Mouse (Mus musculus): ENCODE measurements around the gene Tet3. TPM values are rescaled to one million over a fixed set of nuclear protein-coding genes. Genes with fewer than 3 reads are reported as not detected.

Gene Tet3
- total RNA-seq, 2 experiments from 2014 or later, result 69.2 to 83.9 TPM

DNA sequence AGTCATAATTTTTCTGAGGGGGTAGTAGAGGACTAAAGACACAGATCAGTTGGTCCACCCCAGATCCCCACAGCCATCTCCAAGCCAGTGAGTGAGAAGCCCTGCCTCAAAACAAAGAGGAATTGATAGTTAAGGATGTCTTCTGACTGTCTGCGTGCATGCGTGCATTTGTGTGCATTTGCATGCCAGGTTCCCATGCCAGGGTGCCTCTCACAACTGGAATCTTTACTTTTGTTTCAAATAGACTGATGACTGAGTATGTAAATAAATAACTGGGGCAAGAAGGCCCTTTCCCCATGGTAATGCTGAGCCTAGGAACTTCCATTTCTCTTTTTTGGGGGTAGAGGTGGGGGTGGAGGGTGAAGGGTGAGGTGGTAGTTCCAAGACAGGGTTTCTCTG, 41.8 kb downstream of the Tet3 start:
- no peak for DNase-seq (ENCODE audit: extremely low spot score in 1 of 2, low spot score in 1 of 2)

DNA sequence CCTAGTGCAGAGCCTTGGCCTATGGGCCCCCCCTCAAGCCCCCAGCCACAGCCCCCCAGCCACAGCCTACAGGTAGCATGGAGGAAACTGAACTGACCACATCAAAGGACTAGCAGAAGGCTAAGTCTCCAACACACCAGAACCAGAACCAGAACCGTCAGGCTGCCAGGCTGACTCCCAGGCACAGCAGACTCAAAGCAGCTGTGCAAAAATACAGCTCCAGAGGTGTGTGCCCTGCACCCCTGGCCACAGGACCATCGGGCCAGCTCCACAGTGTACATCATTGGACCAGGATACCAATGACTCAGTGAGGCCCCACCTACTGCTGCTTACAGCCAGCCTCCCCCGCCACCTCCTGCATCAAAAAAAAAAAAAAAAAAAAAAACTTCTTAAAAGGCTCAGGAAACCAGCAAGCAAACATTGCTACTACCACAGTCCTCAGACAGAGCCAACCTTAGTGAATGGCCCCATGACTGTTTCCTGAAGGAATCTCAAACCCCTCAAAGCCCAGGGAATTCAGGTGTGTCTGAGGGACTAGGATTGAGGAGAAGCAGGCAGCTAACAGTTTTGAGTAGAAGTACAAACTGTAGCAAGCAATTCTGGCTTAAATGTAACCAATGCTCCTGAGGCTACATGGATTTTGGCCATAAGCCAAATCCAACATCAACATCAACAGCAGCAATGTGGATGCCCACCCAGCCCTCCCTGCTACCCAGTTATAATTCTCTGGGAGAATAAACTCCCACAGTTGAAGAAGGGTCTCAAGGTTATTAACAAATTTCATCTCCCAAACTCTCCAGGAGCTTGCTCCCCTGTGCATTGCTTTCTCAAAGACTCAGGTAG, 42.4 kb downstream of the Tet3 start:
- DNase-seq (ENCODE audit: extremely low spot score in 1 of 2, low spot score in 1 of 2), result no peak

DNA sequence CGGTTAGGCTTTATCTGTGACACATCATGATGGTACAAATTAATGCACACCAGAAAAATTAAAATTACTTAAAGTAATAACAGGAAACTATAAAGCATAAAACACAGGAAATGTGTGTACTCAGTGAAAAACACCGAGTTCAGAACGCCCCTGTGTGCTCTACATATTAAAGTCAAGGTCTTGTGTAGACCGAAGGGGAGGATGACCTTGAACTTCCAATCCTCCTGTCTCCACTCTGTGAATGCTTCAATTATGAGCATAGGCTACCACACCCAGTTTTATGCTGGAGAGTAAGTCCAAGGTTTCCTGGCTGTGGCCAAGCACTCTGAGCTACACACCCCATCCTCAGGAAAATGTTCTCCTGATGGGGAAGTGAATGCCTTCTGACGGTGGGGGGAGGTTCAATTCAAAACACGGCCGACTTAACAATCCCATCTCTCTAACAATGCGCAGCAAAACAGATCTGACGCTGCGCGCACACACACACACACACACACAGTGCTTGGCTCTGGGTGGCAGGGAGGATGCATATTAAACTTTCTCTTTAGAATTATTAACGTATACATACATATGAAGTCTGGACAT, 43.4 kb downstream of the Tet3 start:
- no peak for DNase-seq (ENCODE audit: extremely low spot score in 1 of 2, low spot score in 1 of 2)

DNA sequence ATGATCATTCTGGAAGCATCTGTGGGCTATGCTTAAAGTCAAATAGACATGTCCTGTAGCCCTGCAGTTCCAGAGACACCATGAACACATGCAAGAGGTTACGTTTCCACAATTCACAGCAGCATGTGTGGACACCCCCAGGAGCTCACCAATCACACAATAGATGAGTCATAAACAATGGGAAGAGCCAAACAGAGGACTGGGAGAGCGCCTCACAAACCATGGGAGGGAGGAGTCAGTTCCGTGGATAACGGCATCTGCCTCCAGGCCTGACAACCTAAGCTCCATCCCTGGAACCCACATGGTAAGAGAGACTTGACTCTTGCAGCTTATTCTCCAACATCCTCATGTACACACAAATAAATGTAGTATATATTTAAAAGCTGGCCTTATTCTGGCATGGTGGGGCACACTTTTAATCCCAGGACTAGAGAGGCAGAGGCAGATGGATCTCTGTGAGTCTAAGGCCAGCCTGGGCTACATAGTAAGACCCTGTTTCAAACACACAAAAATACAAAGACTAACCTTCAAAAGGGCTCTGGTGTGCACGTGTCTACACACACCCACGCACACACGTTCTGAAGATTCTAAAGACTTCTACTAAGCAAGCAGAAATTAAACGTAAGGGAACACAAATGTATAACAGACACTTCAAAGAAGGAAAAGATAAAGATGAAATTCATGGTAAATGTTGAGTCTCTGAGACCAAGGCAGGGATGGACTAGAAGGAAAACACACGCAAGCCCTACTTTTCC, 44.1 kb downstream of the Tet3 start:
- no peak for DNase-seq (ENCODE audit: extremely low spot score in 1 of 2, low spot score in 1 of 2)

DNA sequence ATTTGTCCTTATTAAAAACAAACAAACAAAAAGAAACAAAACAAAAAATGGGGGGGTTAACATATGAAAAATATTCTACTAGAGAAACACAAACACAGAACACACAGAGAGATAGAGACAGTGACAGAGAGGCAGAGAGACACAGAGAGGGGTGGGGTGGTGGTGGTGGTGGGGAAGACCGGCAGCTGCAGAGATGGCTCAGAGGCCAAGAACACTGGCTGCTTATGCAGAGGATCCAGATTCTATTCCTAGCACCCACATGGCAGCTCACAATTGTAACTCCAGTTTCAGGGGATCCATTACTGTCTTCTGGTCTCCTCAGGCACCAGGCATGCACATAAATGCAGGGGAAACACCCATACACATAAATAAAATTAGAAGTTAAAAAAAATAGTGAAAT, 45.2 kb downstream of the Tet3 start:
- DNase-seq (ENCODE audit: extremely low spot score in 1 of 2, low spot score in 1 of 2), result no peak

DNA sequence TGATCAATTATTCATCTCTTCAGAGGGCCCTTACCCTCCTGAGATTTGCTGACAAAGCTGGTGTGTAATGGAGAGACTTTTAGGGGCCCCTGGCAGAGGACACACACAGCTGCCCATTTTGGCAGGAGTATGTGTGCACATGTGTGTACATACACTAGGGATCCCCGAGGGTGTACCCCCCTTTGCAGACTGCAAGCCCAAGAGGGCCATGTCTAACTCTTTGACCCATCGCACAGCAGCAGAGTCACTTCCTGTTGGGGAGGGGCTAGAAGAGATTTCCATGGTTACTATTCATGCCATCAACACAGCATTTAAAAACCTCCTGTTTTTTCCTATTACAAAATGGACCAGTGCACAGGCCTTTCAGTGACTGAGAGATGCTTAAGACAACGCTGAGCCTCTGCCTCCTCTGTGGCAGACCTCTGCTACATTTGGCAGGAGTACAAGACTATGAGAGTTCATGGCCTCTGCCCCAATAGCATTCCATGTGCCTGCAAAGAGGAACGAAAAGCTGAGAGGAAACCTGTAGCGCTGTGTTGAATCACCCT, 46.0 kb downstream of the Tet3 start:
- no peak for DNase-seq (ENCODE audit: extremely low spot score in 1 of 2, low spot score in 1 of 2)

DNA sequence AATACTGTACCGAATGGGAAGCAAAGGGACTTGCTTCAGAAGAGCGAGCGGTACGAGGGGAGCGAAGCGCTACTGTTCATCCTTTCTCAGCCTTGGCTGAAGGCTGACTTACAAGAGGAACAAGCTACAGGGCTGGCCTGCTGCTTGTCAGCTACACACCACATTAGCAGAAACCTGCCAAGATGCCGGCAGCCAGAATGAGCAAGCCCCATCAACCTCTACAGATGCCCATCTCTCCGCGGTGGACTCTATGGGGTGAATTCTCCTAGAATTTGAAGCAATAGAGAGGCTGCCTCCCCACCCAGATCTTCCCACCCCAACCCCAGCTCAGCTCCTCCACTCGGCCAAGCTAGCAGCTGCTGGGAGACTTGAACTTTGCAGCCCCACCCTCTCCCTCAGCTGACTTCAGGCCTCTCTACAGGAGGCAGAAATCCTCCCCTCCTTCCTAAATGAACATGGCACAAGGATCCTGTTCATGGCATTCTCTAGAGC, 46.5 kb downstream of the Tet3 start:
- no peak for DNase-seq (ENCODE audit: extremely low spot score in 1 of 2, low spot score in 1 of 2)

DNA sequence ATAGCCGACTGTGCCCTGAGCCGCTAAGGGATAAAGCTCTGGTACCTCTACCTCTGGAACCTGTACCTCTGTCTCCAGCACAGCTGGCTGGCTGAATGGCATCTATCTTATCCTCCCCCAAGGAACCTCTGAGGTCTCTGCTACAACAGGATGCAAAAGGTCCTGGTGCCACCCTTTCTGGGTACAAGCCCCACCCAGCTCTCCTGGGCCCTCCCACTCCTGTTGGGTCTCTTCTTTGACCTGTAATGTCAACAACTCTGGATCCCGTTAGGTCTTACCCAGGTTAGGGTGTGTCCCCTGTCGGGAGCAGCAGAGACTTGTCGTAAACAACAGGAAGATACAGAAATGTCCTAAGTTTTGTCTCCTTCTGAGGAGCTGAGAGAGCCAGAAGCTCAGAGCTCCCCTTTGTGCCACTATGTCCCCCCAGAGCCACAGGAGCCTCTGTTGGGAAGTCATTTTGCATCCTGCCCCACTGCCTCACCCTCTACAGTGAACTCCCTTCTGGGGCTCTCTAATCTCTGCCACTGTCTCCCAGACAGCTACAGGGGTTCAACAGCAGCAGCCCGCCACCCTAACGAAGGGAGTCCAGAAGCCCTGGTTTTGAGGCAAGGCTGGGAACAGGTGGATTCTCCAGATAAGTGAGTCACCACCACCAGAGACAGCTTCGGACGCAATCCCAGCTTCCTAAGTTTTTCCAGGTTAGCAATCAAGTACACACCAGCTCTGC, 47.1 kb downstream of the Tet3 start:
- DNase-seq (ENCODE audit: extremely low spot score in 1 of 2, low spot score in 1 of 2), result no peak

DNA sequence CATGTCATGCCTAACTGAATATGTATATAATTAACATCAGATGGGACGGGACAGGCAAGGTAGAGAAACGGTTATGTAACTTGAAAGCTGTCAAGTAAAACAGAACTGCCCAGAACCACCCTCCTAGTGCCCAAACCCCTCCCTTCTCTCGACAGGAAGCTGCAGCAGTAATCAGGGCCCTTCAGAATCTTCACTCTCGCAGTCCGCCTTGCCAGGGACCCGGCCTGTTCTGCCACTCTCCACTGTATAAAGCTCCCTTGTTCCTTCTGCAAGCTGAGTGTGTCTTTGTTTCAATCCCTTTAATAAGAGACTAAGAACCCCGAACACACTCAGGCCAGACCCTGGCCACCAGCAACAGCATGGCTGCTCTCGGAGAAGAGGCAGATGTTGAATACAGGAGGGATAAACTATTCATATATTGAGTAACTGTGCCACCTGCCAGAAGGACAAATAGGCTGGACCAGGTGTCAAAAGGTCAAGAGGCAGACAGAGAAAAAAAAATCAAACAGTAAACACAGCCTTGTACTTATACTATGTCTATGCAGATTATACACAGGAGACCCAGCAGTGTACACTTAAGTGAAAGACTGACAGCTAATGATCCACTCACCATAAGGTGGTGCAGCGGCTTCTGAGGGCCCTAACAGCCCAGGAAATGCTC, 48.7 kb downstream of the Tet3 start:
- DNase-seq (ENCODE audit: extremely low spot score in 1 of 2, low spot score in 1 of 2), result no peak

DNA sequence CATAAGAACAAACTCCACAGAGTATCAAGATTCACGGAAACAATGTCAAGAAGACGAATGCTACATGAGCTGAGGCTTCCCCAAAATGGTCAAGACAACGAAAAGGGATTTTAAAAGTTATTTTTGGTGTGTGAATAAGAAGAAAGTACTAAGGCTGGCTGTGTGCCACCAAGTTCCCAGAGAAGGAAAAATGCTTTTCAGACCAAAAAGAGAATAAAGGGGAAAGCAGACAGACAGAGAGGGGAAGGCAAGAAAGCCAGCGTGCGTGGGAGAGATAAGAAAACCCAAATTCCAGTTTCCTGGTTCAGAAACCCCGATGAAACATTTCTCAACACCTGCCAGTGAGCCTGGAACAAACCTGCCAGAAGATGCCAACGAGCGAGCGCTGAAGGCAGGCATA, 50.4 kb downstream of the Tet3 start:
- DNase-seq (ENCODE audit: extremely low spot score in 1 of 2, low spot score in 1 of 2), result no peak

DNA sequence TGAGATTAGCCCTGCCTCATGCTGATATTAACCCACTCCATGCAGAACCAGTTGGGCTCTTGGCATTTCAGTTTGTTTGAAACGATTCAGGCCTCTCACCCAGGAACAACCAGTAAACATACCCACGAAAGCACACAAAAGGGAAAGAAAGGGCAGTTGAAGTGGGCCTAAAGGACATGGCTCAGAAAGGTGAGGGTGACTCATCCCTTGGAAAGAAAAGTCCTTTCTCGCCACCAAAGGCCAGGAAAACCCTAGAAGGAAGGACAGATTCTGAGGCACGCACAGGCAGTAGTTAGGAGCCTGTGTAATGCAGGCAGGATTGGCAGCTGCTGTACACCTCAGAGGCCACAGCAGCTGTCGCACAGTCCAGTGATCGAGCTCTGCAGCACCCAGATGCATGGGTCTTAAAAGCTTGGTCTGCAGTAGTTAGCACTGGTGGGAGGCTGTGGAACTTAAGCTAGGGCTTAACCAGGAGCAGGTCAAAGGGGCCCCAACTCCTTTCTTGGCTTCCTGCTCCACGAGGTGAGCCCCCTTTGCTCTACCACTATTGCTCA, 53.3 kb downstream of the Tet3 start:
- no peak for DNase-seq (ENCODE audit: extremely low spot score in 1 of 2, low spot score in 1 of 2)

DNA sequence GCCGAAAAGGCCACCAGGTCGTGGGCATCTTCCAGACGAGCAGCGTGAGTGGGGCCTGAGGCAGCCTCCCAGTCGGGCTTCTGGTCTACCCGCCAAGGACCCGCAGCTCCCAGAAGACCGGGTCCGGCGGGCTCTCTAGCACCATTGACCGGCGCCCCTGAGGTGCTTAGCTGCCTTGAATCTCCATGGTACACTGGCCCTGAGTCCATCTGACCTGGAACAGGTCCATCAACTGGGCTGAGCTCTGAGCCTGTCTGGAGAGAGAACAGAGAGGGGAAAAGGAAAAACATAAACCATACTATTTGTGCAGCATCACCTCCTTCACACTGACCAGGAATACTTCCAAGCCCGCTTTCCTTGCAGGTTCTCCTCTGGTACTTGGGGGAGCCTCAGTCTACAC, 54.3 kb downstream of the Tet3 start:
- no peak for DNase-seq (ENCODE audit: extremely low spot score in 1 of 2, low spot score in 1 of 2)

DNA sequence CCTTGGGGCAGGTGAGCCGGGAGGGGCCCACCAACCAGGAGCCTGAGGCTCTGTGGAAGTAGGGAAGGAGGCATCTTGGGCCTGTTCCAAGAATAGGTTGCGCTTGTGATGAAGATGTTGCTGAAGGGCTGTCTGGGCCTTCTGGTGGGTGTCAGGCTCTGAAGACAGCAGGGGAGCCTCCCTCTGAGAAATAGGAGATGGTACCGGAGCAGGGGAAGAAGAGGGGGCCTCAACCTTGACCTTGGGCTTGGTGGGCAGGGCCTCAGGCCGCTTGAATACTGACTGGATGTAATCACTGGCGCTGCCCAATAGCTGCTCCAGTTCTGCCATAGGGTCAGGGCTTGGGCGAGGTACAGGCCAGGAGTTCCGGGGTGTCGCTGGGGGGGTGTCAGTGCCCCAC, 55.4 kb downstream of the Tet3 start:
- no peak for DNase-seq (ENCODE audit: extremely low spot score in 1 of 2, low spot score in 1 of 2)

DNA sequence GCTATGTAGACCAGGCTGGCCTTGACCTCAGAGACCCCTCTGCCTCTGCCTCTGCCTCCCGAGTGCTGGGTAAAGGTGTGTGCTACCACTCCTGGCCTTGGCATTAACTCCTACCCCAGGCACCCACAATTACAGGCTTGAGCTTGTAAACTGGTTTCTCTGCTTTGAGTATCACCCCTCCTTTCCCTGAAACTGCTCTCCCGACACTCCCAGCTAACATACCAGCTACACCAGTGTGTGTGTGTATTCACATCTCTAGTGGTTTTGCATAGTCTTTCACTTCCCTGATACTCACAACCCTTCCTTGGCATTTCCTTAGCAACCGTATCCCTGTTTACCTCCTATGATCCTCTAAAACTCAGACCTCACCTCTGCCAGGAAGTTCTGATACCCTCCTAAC, 59.1 kb downstream of the Tet3 start:
- DNase-seq (ENCODE audit: extremely low spot score in 1 of 2, low spot score in 1 of 2), result no peak

DNA sequence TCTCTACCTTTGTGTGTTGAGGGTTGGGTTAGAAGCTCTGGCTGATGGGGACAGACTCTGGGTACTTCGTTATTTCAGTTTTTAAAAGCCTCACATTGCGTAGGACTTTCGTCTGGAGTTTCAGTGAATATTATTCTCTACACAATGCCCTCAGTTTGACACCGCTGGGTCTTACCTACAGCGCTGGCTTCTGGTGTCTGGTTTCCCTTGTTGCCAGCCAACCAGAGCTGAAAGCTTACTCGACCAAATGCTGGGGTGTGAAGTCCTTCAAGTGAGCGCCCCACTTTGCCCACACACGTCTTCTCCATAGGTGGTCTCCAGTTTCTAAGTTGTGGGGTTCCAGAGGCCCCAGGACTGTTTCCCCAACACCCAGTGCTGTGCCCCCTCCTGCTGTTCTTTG, 61.2 kb downstream of the Tet3 start:
- no peak for DNase-seq (ENCODE audit: extremely low spot score in 1 of 2, low spot score in 1 of 2)

DNA sequence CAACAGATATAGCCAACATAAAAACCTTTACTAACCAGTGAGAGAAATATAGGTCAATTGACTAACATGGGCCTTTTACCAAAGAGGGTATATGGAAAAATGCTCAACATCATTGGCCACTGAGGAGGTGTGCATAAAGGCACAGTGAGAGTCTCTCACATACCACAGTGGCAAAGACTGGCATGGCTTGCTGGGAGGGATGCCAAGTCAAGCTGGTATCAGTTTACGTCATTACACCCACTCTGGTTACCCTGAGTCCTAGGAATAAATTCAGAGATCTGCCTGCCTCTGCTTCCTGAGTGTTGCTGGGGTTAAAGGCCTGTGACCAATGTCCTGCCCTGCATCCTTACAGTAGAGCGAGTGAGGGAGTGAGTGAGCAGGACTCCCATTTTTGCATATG, 62.2 kb downstream of the Tet3 start:
- DNase-seq (ENCODE audit: extremely low spot score in 1 of 2, low spot score in 1 of 2), result no peak

DNA sequence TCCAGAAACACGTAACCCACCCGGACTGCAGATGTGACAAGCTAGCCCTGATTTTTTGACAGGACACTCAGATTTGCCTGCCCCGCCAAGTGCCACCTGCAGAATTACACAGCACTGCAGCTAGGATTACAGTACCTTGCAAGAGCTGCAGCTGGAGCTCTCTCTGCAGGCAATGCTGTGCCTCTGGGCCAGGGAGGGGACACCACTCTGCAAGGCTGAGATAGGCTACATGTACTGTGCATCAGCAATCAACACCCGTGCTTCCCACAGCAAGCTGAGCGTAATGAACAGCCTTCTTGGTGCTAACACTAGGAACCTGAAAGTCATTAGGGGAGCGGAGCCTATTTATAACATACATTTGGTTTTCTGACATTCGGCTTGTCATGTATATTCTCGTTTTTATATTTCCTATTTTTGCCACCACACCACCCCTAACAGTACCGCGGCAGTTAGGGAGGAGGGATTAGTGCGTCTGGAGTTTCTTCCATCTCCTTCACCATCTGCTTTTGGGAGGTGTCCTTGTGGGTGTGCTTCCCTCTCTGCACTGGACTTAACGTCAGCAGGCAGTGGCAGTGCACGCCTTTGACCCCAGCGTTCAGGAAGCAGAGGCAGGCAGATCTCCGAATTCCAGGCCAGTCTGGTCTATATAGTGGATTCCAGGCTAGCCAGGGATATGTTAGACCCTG, 63.2 kb downstream of the Tet3 start:
- no peak for DNase-seq (ENCODE audit: extremely low spot score in 1 of 2, low spot score in 1 of 2)

DNA sequence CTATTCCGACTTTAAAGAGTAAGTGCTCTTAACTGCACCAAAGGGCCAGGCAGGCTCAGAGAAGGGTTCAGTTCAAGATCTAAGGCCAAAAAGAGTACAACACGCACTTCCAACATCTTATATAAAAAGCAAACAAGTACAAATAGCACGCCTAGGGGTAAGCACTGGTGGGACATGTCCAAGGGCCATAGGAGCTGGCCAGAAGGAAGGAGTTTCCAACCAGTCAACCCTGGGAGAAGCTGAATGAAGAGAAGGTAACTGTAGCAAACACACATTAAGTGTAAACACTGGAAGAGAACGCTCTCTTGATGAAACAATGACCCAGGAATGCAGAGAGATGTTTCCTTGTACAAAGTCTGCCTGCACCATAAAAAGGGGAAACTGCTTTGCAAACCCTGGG, 64.8 kb downstream of the Tet3 start:
- DNase-seq (ENCODE audit: extremely low spot score in 1 of 2, low spot score in 1 of 2), result no peak

DNA sequence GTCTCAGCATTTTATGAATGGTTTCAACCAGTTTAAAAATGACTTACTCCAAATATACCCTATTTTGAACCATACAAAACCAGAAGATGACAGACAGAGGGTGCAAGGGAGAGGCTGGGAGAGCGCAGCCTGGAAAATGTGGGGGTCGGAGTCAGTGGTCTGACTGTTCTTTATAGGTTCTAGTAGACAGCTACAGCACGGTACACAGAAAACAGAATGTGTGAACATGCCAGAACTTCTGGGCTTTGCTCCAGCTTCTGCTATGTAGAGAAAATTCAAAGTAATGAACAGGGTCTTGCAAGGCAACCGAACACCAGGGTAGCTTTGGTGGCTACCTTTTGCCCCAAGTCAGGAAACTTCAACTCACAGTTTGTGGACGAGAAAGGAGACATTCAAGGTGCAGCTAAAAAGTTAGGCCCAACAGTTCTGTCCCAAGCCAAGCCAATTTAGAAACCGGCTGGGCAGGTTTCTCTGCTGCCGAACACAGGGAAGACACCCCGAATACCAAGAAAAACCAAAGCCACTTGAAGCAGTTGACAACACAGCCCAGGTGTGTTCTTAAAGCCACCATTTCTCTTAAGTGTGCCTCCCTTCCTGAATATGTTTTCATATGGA, 66.6 kb downstream of the Tet3 start:
- DNase-seq (ENCODE audit: extremely low spot score in 1 of 2, low spot score in 1 of 2), result no peak
